Mouse (Mus musculus) heart, embryonic 10.5 days (tissue): Measurements from ENCODE around the gene Kremen1. TPM values are rescaled to one million over a fixed set of nuclear protein-coding genes. Genes with fewer than 3 reads are reported as not detected.

Experiments
- DNase-seq: peaks from one replicate; pipeline ENCODE4 v3.0.0-alpha.2; 2017; ENCODE audit warnings: low spot score
- H3K27ac ChIP-seq: fragments of 300-500 bp; sonication (generic); 2 replicates; pipeline ENCODE4 v1.5.1; 2016; ENCODE audit warnings: mild to moderate bottlenecking
- H3K27me3 ChIP-seq: fragments of 300-500 bp; sonication (generic); 2 replicates; pipeline ENCODE4 v1.6.1; 2016; ENCODE audit warnings: mild to moderate bottlenecking; ENCODE audit not compliant: poor library complexity, insufficient read depth, severe bottlenecking
- H3K36me3 ChIP-seq: fragments of 300-500 bp; sonication (generic); 2 replicates; pipeline ENCODE4 v1.6.1; 2016; ENCODE audit warnings: mild to moderate bottlenecking, moderate library complexity
- H3K4me1 ChIP-seq: fragments of 300-500 bp; sonication (generic); 2 replicates; pipeline ENCODE4 v1.6.1; 2016; ENCODE audit warnings: mild to moderate bottlenecking
- H3K4me3 ChIP-seq: fragments of 300-500 bp; sonication (generic); 2 replicates; pipeline ENCODE4 v1.5.1; 2016; ENCODE audit warnings: mild to moderate bottlenecking, moderate library complexity
- H3K9me3 ChIP-seq: fragments of 300-500 bp; sonication (generic); 2 replicates; pipeline ENCODE4 v1.6.1; 2016; ENCODE audit warnings: mild to moderate bottlenecking, moderate library complexity
- WGBS: fragments of 180-500 bp; shearing (Covaris S2); methylation state at CpG from one replicate; pipeline ENCODE4 v1.1.7; 2016; 5-methylcytosine and 5-hydroxymethylcytosine counted together
- polyA plus RNA-seq: library from polyadenylated mRNA; unstranded; fragments of >200 nt; fragmentation: Nextera tagmentation; extraction: Ambion mirVana; gene quantifications from 2 replicates; pipeline ENCODE4 v1.2.1, GENCODE M21; 2016

Gene Kremen1
- polyA plus RNA-seq, 1 experiment from 2014 or later, result 18.3 TPM

DNA sequence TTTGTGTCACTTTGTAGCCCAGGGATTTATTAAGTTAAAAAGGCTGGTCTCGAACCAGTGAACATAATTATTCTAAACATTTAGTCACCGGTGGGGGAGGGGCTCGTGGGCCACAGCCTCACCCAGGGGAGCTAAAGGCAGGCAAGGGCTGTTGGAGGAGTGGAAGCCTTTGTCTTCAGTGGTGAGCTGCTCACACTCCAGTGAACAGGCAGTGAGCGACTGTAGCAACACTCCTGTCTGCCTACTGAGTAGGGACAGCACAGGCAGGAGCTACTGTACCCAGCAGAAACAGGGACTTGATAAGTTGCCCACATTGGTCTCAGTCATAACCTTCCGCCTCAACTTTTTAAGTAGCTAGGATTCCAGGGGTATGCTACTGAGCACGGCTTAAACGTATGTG is 64.8 kb downstream of the Kremen1 start:
- Histone ChIP-seq H3K4me1 (peaks cover 55% of the 10 kb centered on the region), H3K9me3 (no peaks in the 10 kb centered on the region), H3K27ac (peak overlapping the region; percentile 62), H3K36me3 (peaks cover 56% of the 10 kb centered on the region), H3K27me3 (no peaks in the 10 kb centered on the region), H3K4me3 (no peak overlapping the region)
- no peak for DNase-seq
- WGBS, result 79% methylated on average over 7 of the region's 7 CpGs

DNA sequence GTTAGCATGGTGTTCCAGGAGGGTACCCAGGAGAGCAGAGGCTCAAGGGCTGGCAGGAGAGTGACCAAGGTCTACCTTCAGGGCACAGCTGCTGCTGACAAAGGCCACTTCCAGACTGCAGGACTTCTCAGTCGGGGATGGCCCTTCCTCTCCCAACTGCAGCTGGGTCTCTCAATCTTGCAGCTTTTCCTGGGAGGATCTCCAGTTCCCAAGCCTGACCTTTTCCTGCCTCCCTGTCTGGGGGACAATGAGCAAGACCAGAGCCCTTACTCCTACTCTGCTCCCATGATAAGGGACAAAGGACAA is 67.8 kb downstream of the Kremen1 start:
- WGBS, result 21% methylated on average over 1 of the region's 1 CpGs
- H3K27me3 ChIP-seq, result no peaks in the 10 kb centered on the region
- peak overlapping the region; percentile 84 for H3K27ac ChIP-seq
- DNase-seq, result no peak
- peaks cover 39% of the 10 kb centered on the region for H3K36me3 ChIP-seq
- H3K9me3 ChIP-seq, result no peaks in the 10 kb centered on the region
- peaks cover 79% of the 10 kb centered on the region for H3K4me1 ChIP-seq
- no peak overlapping the region for H3K4me3 ChIP-seq

DNA sequence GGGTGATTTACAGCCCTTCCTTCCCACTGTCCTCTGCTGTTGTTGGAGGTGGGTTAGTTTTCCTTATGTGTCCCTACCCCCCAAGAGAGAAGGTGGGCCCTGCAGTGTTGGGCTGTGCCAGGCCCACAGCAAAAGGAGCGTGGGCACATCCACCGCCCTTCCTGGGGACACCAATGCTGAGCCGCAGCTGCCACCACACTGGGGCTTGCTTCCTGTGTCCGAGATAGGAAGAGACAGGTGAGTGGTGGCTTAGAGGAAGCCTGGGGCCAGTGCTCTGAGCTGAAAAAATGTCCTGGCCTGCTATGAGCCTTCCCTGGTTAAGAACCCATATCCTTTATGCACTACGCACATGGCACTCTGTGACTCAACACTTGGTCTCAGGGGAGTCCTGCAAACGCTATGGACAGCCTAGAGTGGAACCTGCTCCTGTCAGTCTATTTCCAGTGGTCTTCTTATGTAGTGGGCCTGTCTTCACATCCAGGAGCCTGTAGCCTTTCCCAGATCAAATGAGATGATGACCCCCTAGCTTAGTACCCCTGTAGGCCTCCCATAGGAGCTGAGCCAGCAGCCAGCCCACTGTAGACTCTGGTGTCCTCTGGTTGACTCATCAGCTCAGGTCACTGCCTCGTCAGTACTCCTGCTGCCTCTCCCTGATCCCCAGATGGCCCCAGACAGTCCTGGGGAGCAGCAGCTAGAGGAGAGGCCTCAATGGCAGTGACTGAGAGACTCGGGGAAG is 68.3 kb downstream of the Kremen1 start:
- DNase-seq, result no peak
- H3K9me3 ChIP-seq, result no peaks in the 10 kb centered on the region
- H3K4me3 ChIP-seq, result no peak overlapping the region
- peaks cover 79% of the 10 kb centered on the region for H3K4me1 ChIP-seq
- 65% methylated on average over 8 of the region's 8 CpGs for WGBS
- no peaks in the 10 kb centered on the region for H3K27me3 ChIP-seq
- H3K36me3 ChIP-seq, result peaks cover 35% of the 10 kb centered on the region
- peak overlapping the region; percentile 84 for H3K27ac ChIP-seq

DNA sequence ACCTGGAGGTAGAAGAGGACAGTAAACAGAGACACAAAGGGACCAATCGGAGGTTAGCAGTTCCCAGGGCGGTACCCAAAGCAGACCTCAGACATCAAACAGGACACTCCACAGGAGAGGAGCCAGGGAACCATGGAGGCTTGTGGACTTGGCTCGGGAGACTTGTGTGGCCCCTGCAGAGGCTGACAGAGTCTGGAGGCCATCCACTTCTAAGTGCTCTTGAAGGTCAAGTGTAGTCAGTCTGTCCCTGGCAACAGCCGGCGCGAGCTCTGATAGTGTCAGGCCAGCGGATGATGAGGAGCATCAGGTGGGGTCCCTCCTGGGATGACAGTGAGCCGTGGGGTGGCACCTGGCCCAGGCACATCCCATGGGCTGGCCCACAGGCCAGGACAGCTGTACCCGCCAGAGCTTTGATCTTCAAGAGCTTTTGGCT is 69.3 kb downstream of the Kremen1 start:
- Histone ChIP-seq H3K27me3 (no peaks in the 10 kb centered on the region), H3K4me3 (peak overlapping the region; percentile 22; the same call in 1 of the 2 replicates), H3K36me3 (peaks cover 25% of the 10 kb centered on the region), H3K27ac (peak overlapping the region; percentile 84), H3K4me1 (peaks cover 74% of the 10 kb centered on the region), H3K9me3 (no peaks in the 10 kb centered on the region)
- DNase-seq, result peak; percentile 82
- WGBS, result 29% methylated on average over 9 of the region's 9 CpGs

DNA sequence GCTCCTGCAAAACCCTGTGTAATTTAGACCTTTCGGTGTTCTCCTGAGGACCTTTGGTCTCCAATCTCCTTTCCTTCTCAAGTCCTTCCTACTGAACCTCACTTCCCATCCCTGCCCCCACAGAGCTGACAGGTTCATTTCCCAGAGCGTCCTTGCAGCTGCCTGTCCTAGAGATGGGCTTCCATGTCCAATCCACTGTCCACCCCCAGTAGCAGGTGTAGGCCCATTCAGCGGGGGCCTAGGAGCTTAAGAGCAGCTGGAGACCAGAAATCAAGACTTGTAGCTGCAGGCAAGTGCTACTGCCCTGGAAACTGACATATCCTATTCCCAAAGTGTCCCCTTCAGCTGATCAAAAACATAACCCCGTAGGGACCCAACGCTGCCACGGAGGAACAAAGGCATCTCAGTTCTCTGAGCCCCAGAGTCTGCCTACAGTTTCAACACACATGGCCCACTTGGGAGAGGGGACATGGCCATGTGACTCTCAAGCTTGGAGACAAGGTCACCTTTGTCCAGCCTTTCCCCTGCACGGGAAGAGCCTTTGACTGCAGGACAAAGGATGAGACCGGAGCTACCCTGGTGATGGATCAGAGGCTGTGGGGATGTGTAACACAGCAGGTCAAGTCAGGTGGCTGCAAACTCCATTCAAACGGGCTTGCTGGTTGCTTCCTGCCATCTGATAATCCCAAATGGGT is 72.0 kb downstream of the Kremen1 start:
- Histone ChIP-seq H3K27me3 (no peaks in the 10 kb centered on the region), H3K9me3 (no peaks in the 10 kb centered on the region), H3K27ac (peak overlapping the region; percentile 50; the same call in 1 of the 2 replicates), H3K4me3 (no peak overlapping the region), H3K36me3 (peaks cover 6% of the 10 kb centered on the region), H3K4me1 (peaks cover 61% of the 10 kb centered on the region)
- WGBS, result 52% methylated on average over 9 of the region's 9 CpGs
- no peak for DNase-seq

DNA sequence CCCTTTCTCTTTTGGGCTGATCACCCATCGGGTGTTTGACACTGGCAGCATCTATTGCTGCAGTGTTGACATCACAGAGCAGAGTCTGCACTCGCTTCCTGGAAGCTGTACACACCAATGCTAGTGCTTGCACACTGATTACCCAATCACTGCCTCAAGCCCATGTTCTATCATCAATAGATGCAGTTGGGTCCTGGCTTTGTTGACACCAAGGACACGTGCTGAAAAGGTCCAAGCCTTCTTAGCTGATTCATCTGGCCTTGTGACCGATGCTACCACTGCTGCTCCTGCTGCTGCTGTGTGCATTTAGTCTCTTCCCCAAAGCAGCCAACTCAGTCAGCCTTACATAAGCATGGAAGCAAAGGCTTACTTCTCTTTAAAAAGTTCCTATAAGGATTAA is 73.2 kb downstream of the Kremen1 start:
- 81% methylated on average over 4 of the region's 4 CpGs for WGBS
- Histone ChIP-seq H3K36me3 (0 out of 2 replicates have a peak, but pooled peaks cover 3% of the 10 kb centered on the region), H3K27ac (no peak overlapping the region), H3K4me3 (no peak overlapping the region), H3K27me3 (no peaks in the 10 kb centered on the region), H3K4me1 (peaks cover 57% of the 10 kb centered on the region), H3K9me3 (no peaks in the 10 kb centered on the region)
- no peak for DNase-seq

DNA sequence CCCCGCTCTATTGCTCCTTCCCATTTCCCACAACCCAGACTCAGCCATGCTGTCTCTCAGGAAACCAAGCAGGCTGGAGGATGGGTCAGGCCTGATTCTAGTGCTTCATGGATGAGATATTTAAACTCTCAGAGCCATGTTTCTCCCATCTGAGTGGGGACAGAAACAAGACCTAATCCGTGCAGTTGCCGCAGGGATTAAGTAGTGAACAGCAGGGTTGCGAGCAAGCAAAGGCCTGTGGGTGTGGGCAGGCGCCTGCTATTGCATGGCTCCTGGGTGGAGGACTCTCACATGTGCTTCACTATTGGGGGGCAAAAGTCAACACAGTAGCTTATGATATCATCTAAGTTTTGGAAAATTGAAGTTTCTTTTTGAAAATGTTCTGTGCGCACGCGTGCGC is 76.5 kb downstream of the Kremen1 start:
- Histone ChIP-seq H3K4me1 (peaks cover 26% of the 10 kb centered on the region), H3K4me3 (no peak overlapping the region), H3K36me3 (no peaks in the 10 kb centered on the region), H3K27ac (0 out of 2 replicates have a peak overlapping the region, but pooled peaks have one; percentile 49), H3K9me3 (no peaks in the 10 kb centered on the region), H3K27me3 (no peaks in the 10 kb centered on the region)
- WGBS, result 86% methylated on average over 9 of the region's 9 CpGs
- no peak for DNase-seq

DNA sequence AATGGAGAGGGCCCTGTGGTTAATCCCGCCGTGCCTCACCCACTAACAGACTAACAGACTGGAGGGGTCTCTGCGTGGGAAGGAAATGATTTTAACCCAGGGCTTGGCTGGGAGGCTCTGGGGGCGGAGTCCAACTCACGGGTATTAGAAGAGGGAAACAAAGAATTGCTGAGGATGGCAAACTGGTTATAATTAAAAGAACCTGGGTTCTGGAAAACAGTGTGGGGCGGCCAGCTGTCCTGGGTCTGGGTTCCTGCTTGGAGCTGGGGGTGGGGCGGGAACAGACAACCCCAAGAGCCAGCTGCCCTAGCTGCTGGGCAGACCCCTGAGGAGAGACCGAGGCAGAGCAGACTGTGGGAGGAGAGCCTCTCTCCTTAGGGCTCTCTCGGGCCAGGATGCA is 77.1 kb downstream of the Kremen1 start:
- WGBS, result 32% methylated on average over 9 of the region's 9 CpGs
- H3K27me3 ChIP-seq, result no peaks in the 10 kb centered on the region
- no peaks in the 10 kb centered on the region for H3K36me3 ChIP-seq
- peaks cover 26% of the 10 kb centered on the region for H3K4me1 ChIP-seq
- no peak for DNase-seq
- peak overlapping the region; percentile 49 for H3K27ac ChIP-seq
- H3K4me3 ChIP-seq, result no peak overlapping the region
- no peaks in the 10 kb centered on the region for H3K9me3 ChIP-seq

DNA sequence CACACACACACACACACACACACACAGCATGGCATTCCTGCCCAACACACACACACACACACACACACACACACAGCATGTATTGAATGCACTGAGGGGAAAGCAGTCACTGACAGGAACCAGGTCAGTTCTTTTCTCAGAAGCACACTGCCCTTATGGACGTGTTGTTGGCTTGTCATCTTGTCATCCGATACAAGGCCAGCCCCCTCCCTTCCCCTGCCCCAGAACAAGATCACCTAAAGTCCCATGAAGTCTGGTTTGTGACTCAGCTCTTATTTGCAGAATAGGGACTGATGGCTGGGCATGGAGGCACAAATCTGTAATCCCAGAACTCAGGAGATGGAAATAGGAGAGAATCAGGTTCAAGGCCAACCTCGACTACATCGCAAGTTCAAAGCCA is 78.5 kb downstream of the Kremen1 start:
- H3K27me3 ChIP-seq, result no peaks in the 10 kb centered on the region
- no peak overlapping the region for H3K27ac ChIP-seq
- 65% methylated on average over 4 of the region's 4 CpGs for WGBS
- no peaks in the 10 kb centered on the region for H3K9me3 ChIP-seq
- DNase-seq, result no peak
- H3K4me1 ChIP-seq, result peaks cover 29% of the 10 kb centered on the region
- H3K4me3 ChIP-seq, result no peak overlapping the region
- no peaks in the 10 kb centered on the region for H3K36me3 ChIP-seq

DNA sequence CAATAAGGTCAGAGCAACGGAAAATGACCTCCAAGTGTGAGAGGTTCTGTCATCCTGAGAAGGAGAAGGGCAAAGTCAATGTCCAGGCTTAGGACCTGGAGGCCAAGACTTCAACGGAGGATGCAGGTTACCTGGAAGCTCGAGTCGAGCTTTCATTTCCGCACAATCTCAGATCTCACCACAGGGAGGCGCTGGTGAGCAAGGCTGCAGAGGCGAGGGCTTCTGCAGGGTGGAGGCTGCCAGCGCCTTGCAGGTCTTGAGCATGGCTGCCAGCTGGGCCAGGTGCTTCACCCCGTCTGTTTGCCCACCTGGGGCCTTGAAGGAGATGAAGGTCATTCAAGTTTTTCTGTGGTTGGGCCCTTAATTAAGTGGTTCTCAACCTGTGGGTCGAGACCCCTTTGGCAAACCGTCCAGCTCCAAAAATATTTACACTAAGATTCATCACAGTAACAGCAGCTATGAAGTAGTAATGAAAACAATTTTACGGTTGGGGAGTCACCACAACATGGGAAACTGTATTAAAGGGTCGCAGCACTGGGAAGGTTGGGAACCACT is 79.4 kb downstream of the Kremen1 start:
- Histone ChIP-seq H3K4me1 (peaks cover 29% of the 10 kb centered on the region), H3K27ac (no peak overlapping the region), H3K36me3 (no peaks in the 10 kb centered on the region), H3K27me3 (no peaks in the 10 kb centered on the region), H3K4me3 (no peak overlapping the region), H3K9me3 (no peaks in the 10 kb centered on the region)
- WGBS, result 23% methylated on average over 13 of the region's 13 CpGs
- DNase-seq, result peak; percentile 90

DNA sequence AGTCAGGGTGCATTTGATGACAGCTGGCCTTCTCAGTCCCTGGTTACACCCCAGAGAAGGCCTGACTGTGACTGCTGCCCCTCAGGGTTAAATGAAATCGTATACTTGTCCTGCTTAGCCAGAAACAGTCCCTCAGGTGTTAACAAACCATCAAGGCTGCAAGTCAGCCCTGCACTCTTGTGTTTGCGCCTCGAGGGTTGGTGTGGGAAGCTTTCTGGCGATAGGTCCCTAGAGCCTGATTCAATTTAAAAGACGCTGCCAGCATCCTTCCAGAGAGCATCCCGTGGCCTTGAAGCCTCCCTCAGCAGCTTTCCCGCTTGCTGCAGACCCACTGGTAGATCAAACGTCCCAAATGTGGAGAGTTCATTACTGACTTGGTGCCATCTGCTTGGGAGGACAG is 82.0 kb downstream of the Kremen1 start:
- H3K36me3 ChIP-seq, result no peaks in the 10 kb centered on the region
- WGBS, result 37% methylated on average over 8 of the region's 8 CpGs
- H3K4me3 ChIP-seq, result no peak overlapping the region
- H3K27ac ChIP-seq, result 0 out of 2 replicates have a peak overlapping the region, but pooled peaks have one; percentile 17
- peaks cover 29% of the 10 kb centered on the region for H3K4me1 ChIP-seq
- no peak for DNase-seq
- H3K9me3 ChIP-seq, result no peaks in the 10 kb centered on the region
- no peaks in the 10 kb centered on the region for H3K27me3 ChIP-seq

DNA sequence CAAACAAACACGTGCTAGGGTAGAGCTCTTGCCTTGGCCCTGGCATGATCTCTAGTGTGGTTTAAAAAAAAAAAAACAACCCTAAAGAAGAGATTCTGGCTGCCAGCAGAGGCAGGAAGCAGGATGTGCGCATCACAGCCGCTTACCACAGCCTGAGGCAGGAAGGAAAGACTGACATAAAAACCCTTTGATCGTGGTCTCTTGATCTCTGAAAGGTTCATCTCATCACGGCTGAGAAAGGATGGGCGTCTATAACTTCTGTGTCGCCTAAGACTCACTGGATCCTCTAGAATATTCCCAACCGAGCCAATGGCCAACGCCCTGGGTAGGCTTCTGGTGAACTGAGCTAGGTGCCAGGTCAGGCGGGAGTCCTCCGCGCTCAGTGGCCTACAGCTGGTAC is 84.2 kb downstream of the Kremen1 start:
- 67% methylated on average over 12 of the region's 12 CpGs for WGBS
- H3K4me3 ChIP-seq, result no peak overlapping the region
- H3K36me3 ChIP-seq, result no peaks in the 10 kb centered on the region
- no peaks in the 10 kb centered on the region for H3K27me3 ChIP-seq
- H3K9me3 ChIP-seq, result no peaks in the 10 kb centered on the region
- DNase-seq, result no peak
- H3K4me1 ChIP-seq, result peaks cover 29% of the 10 kb centered on the region
- H3K27ac ChIP-seq, result 0 out of 2 replicates have a peak overlapping the region, but pooled peaks have one; percentile 38

DNA sequence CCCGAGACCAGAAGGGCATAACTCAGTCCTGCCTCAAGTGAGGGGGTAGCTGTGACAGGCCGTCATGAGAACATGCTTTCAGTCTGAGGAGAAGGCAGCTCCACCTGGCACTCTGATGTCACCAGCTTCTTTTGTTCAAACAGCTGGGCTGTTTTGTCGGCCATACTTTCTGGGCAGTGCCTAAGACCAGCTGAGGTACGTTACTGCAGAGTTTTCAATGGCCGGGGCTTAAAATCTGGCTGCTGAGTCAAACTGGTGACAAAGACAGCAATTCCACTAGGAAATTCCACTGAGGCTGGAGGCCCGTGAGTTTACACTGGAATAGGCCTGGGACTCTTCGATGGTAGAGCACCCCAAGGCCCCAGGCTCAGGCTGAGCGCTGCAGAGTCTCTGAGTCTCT is 84.7 kb downstream of the Kremen1 start:
- no peak for DNase-seq
- WGBS, result 78% methylated on average over 8 of the region's 8 CpGs
- no peak overlapping the region for H3K27ac ChIP-seq

More for the DNA sequence above, 84.7 kb downstream of the Kremen1 start:
- no peak overlapping the region for H3K4me3 ChIP-seq
- no peaks in the 10 kb centered on the region for H3K27me3 ChIP-seq
- no peaks in the 10 kb centered on the region for H3K36me3 ChIP-seq
- no peaks in the 10 kb centered on the region for H3K9me3 ChIP-seq
- H3K4me1 ChIP-seq, result peaks cover 29% of the 10 kb centered on the region
